Comparison of ENCODE assay signal across 1 mouse cellular context in genomic region chr2:14074221-14074901, GRCm38 (mm10).
TF ChIP-seq lines count a peak whose summit lies in the region.

No protein-coding gene starts in this region.

TF ChIP-seq in MEL, 35 proteins besides CTCF, POLR2A, EP300 and RAD21 (continued from another document):
- TF ChIP-seq MAX (IDR thresholded peaks at IDR 0.05; ENCODE audit: low read length) (no peak), POLR2AphosphoS2 (IDR thresholded peaks at IDR 0.05; ENCODE audit: low read length) (no peak), BHLHE40 (IDR thresholded peaks at IDR 0.05; ENCODE audit: borderline replicate concordance, low read depth, low read length) (no peak), GATA1 (IDR thresholded peaks at IDR 0.05; ENCODE audit: low read depth, low read length) (no peak), ZKSCAN1 (IDR thresholded peaks at IDR 0.05; ENCODE audit: low read depth, low read length) (no peak), MXI1 (IDR thresholded peaks at IDR 0.05; ENCODE audit: low read depth, low read length) (no peak), NRF1 (IDR thresholded peaks at IDR 0.05; ENCODE audit: insufficient read depth, low read depth, low read length, poor library complexity, severe bottlenecking) (no peak), NELFE (IDR thresholded peaks at IDR 0.05; ENCODE audit: low read depth, low read length) (no peak), MAFK (IDR thresholded peaks at IDR 0.05; ENCODE audit: borderline replicate concordance, low read depth, low read length) (no peak)
